Mouse (Mus musculus) midbrain, embryonic 14.5 days (tissue): ENCODE data around the gene 4930524J08Rik. TPM values are rescaled to one million over a fixed set of nuclear protein-coding genes. Genes with fewer than 3 reads are reported as not detected.

Source experiments
- ATAC-seq: fragments of 200-750 bp; cut with Nextera tagmentation; 2 replicates; pipeline ENCODE4 v1.8.0; 2017; ENCODE audit warnings: moderate number of reproducible peaks, moderate library complexity; ENCODE audit not compliant: low FRiP score, low TSS enrichment
- DNase-seq: peaks from one replicate; pipeline ENCODE4 v3.0.0-alpha.2; 2015
- H3K27ac ChIP-seq: fragments of 300-500 bp; sonication (generic); replicated peaks from 2 replicates; pipeline ENCODE4 v1.5.1; 2014; ENCODE audit warnings: mild to moderate bottlenecking, low read depth, low read length, moderate library complexity
- H3K27me3 ChIP-seq: fragments of 300-500 bp; sonication (generic); 2 replicates; pipeline ENCODE4 v1.6.1; 2014; ENCODE audit warnings: low read length, control low read depth, mixed read lengths; ENCODE audit not compliant: control insufficient read depth, insufficient read depth
- H3K36me3 ChIP-seq: fragments of 300-500 bp; sonication (generic); 2 replicates; pipeline ENCODE4 v1.6.1; 2014; ENCODE audit warnings: low read length, control low read depth; ENCODE audit not compliant: control insufficient read depth, insufficient read depth
- H3K4me1 ChIP-seq: fragments of 300-500 bp; sonication (generic); 2 replicates; pipeline ENCODE4 v1.6.1; 2014; ENCODE audit warnings: mild to moderate bottlenecking, antibody characterized with exemption, low read length, control low read depth; ENCODE audit not compliant: control insufficient read depth, insufficient read depth
- H3K4me2 ChIP-seq: fragments of 300-500 bp; sonication (generic); 2 replicates; pipeline ENCODE4 v1.6.1; 2014; ENCODE audit warnings: mild to moderate bottlenecking, low read length, moderate library complexity
- H3K4me3 ChIP-seq: fragments of 300-500 bp; sonication (generic); replicated peaks from 2 replicates; pipeline ENCODE4 v1.5.1; 2014; ENCODE audit warnings: low read depth, low read length
- H3K9ac ChIP-seq: fragments of 300-500 bp; sonication (generic); replicated peaks from 2 replicates; pipeline ENCODE4 v1.6.1; 2014; ENCODE audit warnings: mild to moderate bottlenecking, low read length, moderate library complexity
- H3K9me3 ChIP-seq: fragments of 300-500 bp; sonication (generic); 2 replicates; pipeline ENCODE4 v1.6.1; 2016; ENCODE audit warnings: low read length, control low read depth, mixed read lengths; ENCODE audit not compliant: control insufficient read depth
- WGBS: fragments of 180-500 bp; shearing (Covaris S2); extraction: QIAGEN DNeasy Blood & Tissue Kit; methylation state at CpG from one replicate; pipeline ENCODE4 v1.1.7; 2014; 5-methylcytosine and 5-hydroxymethylcytosine counted together
- polyA plus RNA-seq: library from polyadenylated mRNA; unstranded; fragments of >200 nt; fragmentation: Nextera tagmentation; extraction: Ambion mirVana; gene quantifications from 2 replicates; pipeline ENCODE4 v1.2.1, GENCODE M21; 2014

The 4930524J08Rik gene
- polyA plus RNA-seq, 1 experiment from 2014 or later = 2.4 TPM

GRCm38 (mm10) chr5:99994166-99994565 lies 15.3 kb downstream of the 4930524J08Rik start:
- no peak overlapping the region for H3K9ac ChIP-seq
- no peak for ATAC-seq
- H3K9me3 ChIP-seq = peaks cover 6% of the 10 kb centered on the region; the same call in 1 of the 2 replicates
- H3K27me3 ChIP-seq = no peaks in the 10 kb centered on the region
- no peak overlapping the region for H3K4me3 ChIP-seq
- H3K27ac ChIP-seq = no peak overlapping the region
- H3K4me1 ChIP-seq = no peaks in the 10 kb centered on the region
- 82% methylated on average over 3 of the region's 3 CpGs for WGBS
- H3K4me2 ChIP-seq = no peak overlapping the region
- DNase-seq = no peak
- no peaks in the 10 kb centered on the region for H3K36me3 ChIP-seq

GRCm38 (mm10) chr5:99994680-99995079 lies 15.8 kb downstream of the 4930524J08Rik start:
- Histone ChIP-seq H3K36me3 (no peaks in the 10 kb centered on the region), H3K4me2 (no peak overlapping the region), H3K9me3 (peaks cover 6% of the 10 kb centered on the region; the same call in 1 of the 2 replicates), H3K4me1 (no peaks in the 10 kb centered on the region), H3K9ac (no peak overlapping the region), H3K4me3 (no peak overlapping the region), H3K27ac (no peak overlapping the region), H3K27me3 (no peaks in the 10 kb centered on the region)
- ATAC-seq (no peak), DNase-seq (no peak)
- WGBS = 96% methylated on average over 3 of the region's 3 CpGs

DNA sequence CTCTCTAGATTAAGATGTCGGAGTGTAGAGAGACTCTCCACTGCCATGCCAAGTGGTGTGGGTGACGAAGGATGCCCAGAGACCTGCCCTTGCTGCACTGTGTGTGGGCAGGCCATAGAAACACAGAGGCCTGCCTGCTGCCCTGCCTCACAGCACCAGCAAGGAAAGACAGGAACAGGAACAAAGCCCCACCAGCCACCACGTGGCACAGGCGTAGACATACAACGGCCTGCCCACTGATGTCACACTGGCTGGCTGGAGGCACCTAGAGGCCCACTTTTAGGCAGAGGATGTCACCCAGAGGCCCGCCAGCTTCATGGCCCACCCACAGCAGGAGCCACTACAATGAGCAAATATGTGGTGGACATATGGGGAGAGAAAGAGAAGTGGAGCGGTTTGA lies 21.2 kb downstream of the 4930524J08Rik start:
- WGBS = 82% methylated on average over 7 of the region's 7 CpGs
- H3K4me1 ChIP-seq = no peaks in the 10 kb centered on the region
- no peak for ATAC-seq
- no peak overlapping the region for H3K4me2 ChIP-seq
- H3K4me3 ChIP-seq = no peak overlapping the region
- no peak overlapping the region for H3K9ac ChIP-seq
- H3K27ac ChIP-seq = no peak overlapping the region
- no peaks in the 10 kb centered on the region for H3K36me3 ChIP-seq
- H3K9me3 ChIP-seq = peaks cover 6% of the 10 kb centered on the region; the same call in 1 of the 2 replicates
- H3K27me3 ChIP-seq = no peaks in the 10 kb centered on the region
- no peak for DNase-seq

- Histone ChIP-seq H3K9ac (no peak overlapping the region), H3K36me3 (no peaks in the 10 kb centered on the region), H3K27ac (no peak overlapping the region), H3K4me1 (no peaks in the 10 kb centered on the region), H3K9me3 (peaks cover 5% of the 10 kb centered on the region; the same call in 1 of the 2 replicates), H3K27me3 (no peaks in the 10 kb centered on the region), H3K4me2 (no peak overlapping the region), H3K4me3 (no peak overlapping the region)
- ATAC-seq (no peak), DNase-seq (no peak)
- WGBS = 48% methylated on average over 8 of the region's 8 CpGs
These were observed 21.6 kb downstream of the 4930524J08Rik start for GRCm38 (mm10) chr5:100000500-100000899.

- H3K27me3 ChIP-seq = no peaks in the 10 kb centered on the region
- no peaks in the 10 kb centered on the region for H3K4me1 ChIP-seq
- H3K4me3 ChIP-seq = no peak overlapping the region
- DNase-seq (no peak), ATAC-seq (no peak)
- no peak overlapping the region for H3K9ac ChIP-seq
- no peak overlapping the region for H3K4me2 ChIP-seq
- WGBS = 90% methylated on average over 4 of the region's 4 CpGs
- H3K9me3 ChIP-seq = no peaks in the 10 kb centered on the region
- no peak overlapping the region for H3K27ac ChIP-seq
- no peaks in the 10 kb centered on the region for H3K36me3 ChIP-seq
These were observed 25.0 kb downstream of the 4930524J08Rik start for GRCm38 (mm10) chr5:100003895-100004294.

DNA sequence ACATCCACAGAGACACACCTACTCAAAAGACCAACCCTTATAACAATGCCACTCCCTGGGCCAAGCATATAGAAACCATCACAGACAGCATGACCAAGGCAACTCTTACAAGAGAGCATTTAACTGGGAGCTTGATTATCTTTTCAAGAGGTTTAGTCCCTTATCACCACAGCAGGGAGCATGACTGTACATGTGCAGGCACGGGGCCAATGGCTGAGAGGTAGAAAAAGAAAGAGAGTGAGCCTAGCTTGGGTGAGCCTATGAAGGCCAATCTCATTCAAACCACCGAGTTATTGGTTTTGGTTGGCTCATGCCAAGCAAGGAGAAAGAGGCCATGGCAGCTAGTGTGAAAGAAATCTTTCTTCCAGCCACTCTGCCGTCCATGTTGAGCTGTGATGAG lies 26.6 kb downstream of the 4930524J08Rik start:
- no peak overlapping the region for H3K4me3 ChIP-seq
- WGBS = 67% methylated on average over 3 of the region's 3 CpGs
- H3K4me1 ChIP-seq = no peaks in the 10 kb centered on the region
- no peaks in the 10 kb centered on the region for H3K27me3 ChIP-seq
- H3K4me2 ChIP-seq = no peak overlapping the region
- no peak for DNase-seq
- H3K9ac ChIP-seq = no peak overlapping the region
- no peak for ATAC-seq
- H3K27ac ChIP-seq = no peak overlapping the region
- H3K9me3 ChIP-seq = no peaks in the 10 kb centered on the region
- H3K36me3 ChIP-seq = no peaks in the 10 kb centered on the region

- no peak for ATAC-seq
- no peak overlapping the region for H3K4me2 ChIP-seq
- no peak overlapping the region for H3K27ac ChIP-seq
- no peaks in the 10 kb centered on the region for H3K9me3 ChIP-seq
- DNase-seq = no peak
- H3K4me3 ChIP-seq = no peak overlapping the region
- H3K27me3 ChIP-seq = no peaks in the 10 kb centered on the region
- H3K9ac ChIP-seq = no peak overlapping the region
- WGBS = 82% methylated on average over 6 of the region's 6 CpGs
- no peaks in the 10 kb centered on the region for H3K36me3 ChIP-seq
- no peaks in the 10 kb centered on the region for H3K4me1 ChIP-seq
These were observed 27.0 kb downstream of the 4930524J08Rik start for GRCm38 (mm10) chr5:100005896-100006295.

DNA sequence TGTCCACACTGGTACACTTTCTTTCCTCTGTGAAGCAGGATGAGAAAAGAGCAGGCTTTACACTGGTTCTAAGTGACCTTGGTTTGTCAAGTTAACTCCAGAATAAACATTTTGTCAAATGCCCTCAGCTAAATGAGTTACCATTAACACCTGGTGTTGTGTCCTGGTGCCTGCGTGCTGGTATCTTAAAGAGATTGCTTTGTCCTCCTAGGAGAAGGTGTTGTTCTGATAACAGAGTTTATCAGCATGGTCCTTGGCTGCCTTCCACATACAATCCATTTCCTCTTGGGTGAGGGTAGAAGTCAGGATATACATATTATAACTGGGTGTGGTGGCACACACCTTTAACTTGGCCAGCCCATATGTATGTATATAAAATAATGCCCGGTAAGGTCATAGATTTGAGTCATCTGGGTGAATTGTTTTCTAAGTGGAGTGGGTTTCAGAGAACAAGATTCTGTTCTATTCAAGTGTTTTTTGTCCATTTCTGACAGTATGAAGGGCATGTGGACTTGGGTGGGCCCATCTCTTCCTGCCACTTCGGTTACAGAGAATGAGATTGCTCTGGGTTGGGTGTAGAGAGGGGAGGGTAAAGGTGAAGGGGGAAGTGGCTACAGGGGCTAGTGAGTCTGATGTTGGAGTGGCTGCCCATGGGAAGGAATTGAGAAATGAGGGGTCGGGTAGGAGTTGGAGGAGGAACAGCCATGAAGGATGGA lies 27.6 kb downstream of the 4930524J08Rik start:
- H3K27me3 ChIP-seq = no peaks in the 10 kb centered on the region
- WGBS = 92% methylated on average over 4 of the region's 4 CpGs
- H3K4me2 ChIP-seq = no peak overlapping the region
- H3K4me3 ChIP-seq = no peak overlapping the region
- H3K36me3 ChIP-seq = no peaks in the 10 kb centered on the region
- no peak overlapping the region for H3K9ac ChIP-seq
- H3K9me3 ChIP-seq = no peaks in the 10 kb centered on the region
- no peak overlapping the region for H3K27ac ChIP-seq
- no peak for DNase-seq
- ATAC-seq = no peak
- no peaks in the 10 kb centered on the region for H3K4me1 ChIP-seq

DNA sequence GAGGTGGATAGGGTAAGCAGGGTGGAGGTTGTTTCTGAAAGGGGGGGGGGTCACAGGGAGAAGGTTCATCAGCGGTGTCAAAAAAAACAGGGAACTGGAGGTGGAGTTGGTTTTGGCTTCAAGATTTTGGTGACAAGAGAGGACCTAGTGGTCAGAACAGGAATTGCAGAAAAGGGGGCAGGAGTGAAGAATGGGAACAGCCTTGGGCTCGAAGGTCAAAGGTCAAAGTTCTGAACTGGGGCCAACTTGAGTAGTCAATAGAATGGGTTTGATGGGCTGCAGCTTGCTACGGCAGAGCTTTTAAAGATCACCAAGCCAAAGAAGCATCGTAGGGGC lies 28.1 kb downstream of the 4930524J08Rik start:
- Histone ChIP-seq H3K4me2 (no peak overlapping the region), H3K27ac (no peak overlapping the region), H3K36me3 (no peaks in the 10 kb centered on the region), H3K9ac (no peak overlapping the region), H3K4me1 (no peaks in the 10 kb centered on the region), H3K9me3 (no peaks in the 10 kb centered on the region), H3K4me3 (no peak overlapping the region), H3K27me3 (no peaks in the 10 kb centered on the region)
- ATAC-seq (no peak), DNase-seq (no peak)
- WGBS = 84% methylated on average over 4 of the region's 4 CpGs
